Mouse (Mus musculus) lung, embryonic 15.5 days (tissue): ENCODE results near the gene Dhx30. TPM values are rescaled to one million over a fixed set of nuclear protein-coding genes. Genes with fewer than 3 reads are reported as not detected.
"Not testable (repeated sequence)": the region's sequence is repeated elsewhere in the genome, so short reads cannot be mapped to it uniquely, and the experiment has no call there.

Experiments
- ATAC-seq: fragments of 200-750 bp; cut with Nextera tagmentation; 2 replicates; pipeline ENCODE4 v1.8.0; 2017; ENCODE audit warnings: moderate number of reproducible peaks, borderline replicate concordance; ENCODE audit not compliant: low FRiP score, low TSS enrichment; ENCODE audit errors: extremely low read depth
- H3K27ac ChIP-seq: fragments of 300-500 bp; sonication (generic); 2 replicates; pipeline ENCODE4 v1.5.1; 2015; ENCODE audit warnings: moderate library complexity, mild to moderate bottlenecking, inconsistent platforms
- H3K27me3 ChIP-seq: fragments of 300-500 bp; sonication (generic); 2 replicates; pipeline ENCODE4 v1.6.1; 2015; ENCODE audit warnings: inconsistent platforms
- H3K36me3 ChIP-seq: fragments of 300-500 bp; sonication (generic); 2 replicates; pipeline ENCODE4 v1.6.1; 2015; ENCODE audit warnings: inconsistent platforms
- H3K4me1 ChIP-seq: fragments of 300-500 bp; sonication (generic); 2 replicates; pipeline ENCODE4 v1.6.1; 2015; ENCODE audit warnings: inconsistent platforms
- H3K4me2 ChIP-seq: fragments of 300-500 bp; sonication (generic); 2 replicates; pipeline ENCODE4 v1.6.1; 2015; ENCODE audit warnings: inconsistent platforms, mild to moderate bottlenecking, moderate library complexity
- H3K4me3 ChIP-seq: fragments of 300-500 bp; sonication (generic); 2 replicates; pipeline ENCODE4 v1.5.1; 2015; ENCODE audit warnings: mild to moderate bottlenecking, inconsistent platforms
- H3K9ac ChIP-seq: fragments of 300-500 bp; sonication (generic); 2 replicates; pipeline ENCODE4 v1.6.1; 2015; ENCODE audit warnings: inconsistent platforms
- H3K9me3 ChIP-seq: fragments of 300-500 bp; sonication (generic); 2 replicates; pipeline ENCODE4 v1.6.1; 2016; ENCODE audit warnings: inconsistent platforms
- WGBS: fragments of 180-500 bp; shearing (Covaris S2); methylation state at CpG from one replicate; pipeline ENCODE4 v1.1.7; 2015; 5-methylcytosine and 5-hydroxymethylcytosine counted together
- polyA plus RNA-seq: library from polyadenylated mRNA; unstranded; fragments of >200 nt; fragmentation: Nextera tagmentation; extraction: Ambion mirVana; gene quantifications from 2 replicates; pipeline ENCODE4 v1.2.1, GENCODE M21; 2015

The Dhx30 gene
- polyA plus RNA-seq, result 115 and 120 TPM in 2 replicates

DNA sequence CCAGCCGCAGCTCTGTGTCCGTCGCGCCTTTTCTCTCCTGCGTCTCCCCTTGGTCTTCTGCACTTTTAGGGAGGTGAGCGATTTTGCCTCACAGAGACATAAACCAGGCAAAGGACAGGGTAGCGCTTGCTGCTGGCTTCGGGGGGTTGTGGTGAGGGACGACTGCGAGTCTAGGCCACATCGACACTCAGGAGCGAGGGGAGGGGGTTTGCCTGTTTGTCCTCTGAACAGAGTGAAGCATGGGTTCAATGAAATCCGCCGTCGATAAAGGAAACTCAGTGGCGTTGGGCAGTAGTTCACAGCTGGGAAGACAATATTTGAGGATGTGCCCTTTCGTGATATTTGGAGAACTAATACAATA, at the start of gene Dhx30:
Dhx30 (minus strand) TSS at position 52 of the 361 bp plus-strand sequence.
- H3K27ac ChIP-seq, result peak within 1 kb of the TSS; percentile 98
- H3K4me1 ChIP-seq, result peaks cover 9% of the 10 kb centered on the region
- under 1% methylated on average over 17 of the region's 17 CpGs for WGBS
- no peaks in the 10 kb centered on the region for H3K27me3 ChIP-seq
- peaks cover 22% of the 10 kb centered on the region; the same call in 1 of the 2 replicates for H3K36me3 ChIP-seq
- no peak; the same call in 1 of the 2 replicates for ATAC-seq
- H3K4me3 ChIP-seq, result peak within 1 kb of the TSS; percentile 78
- H3K9me3 ChIP-seq, result no peaks in the 10 kb centered on the region
- peak within 1 kb of the TSS; percentile 73 for H3K9ac ChIP-seq
- peak within 1 kb of the TSS; percentile 77 for H3K4me2 ChIP-seq

- ATAC-seq, result no peak
- Histone ChIP-seq H3K4me1 (no peaks in the 10 kb centered on the region), H3K4me3 (no peak overlapping the region), H3K36me3 (peaks cover 66% of the 10 kb centered on the region), H3K9me3 (no peaks in the 10 kb centered on the region), H3K4me2 (no peak overlapping the region), H3K27me3 (no peaks in the 10 kb centered on the region), H3K27ac (no peak overlapping the region), H3K9ac (no peak overlapping the region)
- 81% methylated on average over 2 of the region's 2 CpGs for WGBS
Observed at GRCm38 (mm10) chr9:110163071-110163470, 45.4 kb upstream of the Dhx30 start.

GRCm38 (mm10) chr9:110162441-110162840, 44.8 kb upstream of the Dhx30 start:
- 94% methylated on average over 5 of the region's 5 CpGs for WGBS
- no peak for ATAC-seq
- Histone ChIP-seq H3K27ac (no peak overlapping the region), H3K36me3 (peaks cover 66% of the 10 kb centered on the region), H3K9ac (no peak overlapping the region), H3K4me3 (no peak overlapping the region), H3K27me3 (no peaks in the 10 kb centered on the region), H3K4me2 (no peak overlapping the region), H3K9me3 (no peaks in the 10 kb centered on the region), H3K4me1 (no peaks in the 10 kb centered on the region)

GRCm38 (mm10) chr9:110160486-110160885, 42.9 kb upstream of the Dhx30 start:
- H3K9ac ChIP-seq, H3K4me1 ChIP-seq, H3K4me3 ChIP-seq, H3K27me3 ChIP-seq, H3K27ac ChIP-seq, H3K4me2 ChIP-seq, H3K9me3 ChIP-seq, ATAC-seq: not testable (repeated sequence)
- 91% methylated on average over 2 of the region's 2 CpGs for WGBS
- peaks cover 66% of the 10 kb centered on the region for H3K36me3 ChIP-seq

- no peak overlapping the region for H3K4me2 ChIP-seq
- 92% methylated on average over 1 of the region's 1 CpGs for WGBS
- H3K9me3 ChIP-seq, result no peaks in the 10 kb centered on the region
- no peak for ATAC-seq
- no peak overlapping the region for H3K27ac ChIP-seq
- H3K4me3 ChIP-seq, result no peak overlapping the region
- no peaks in the 10 kb centered on the region for H3K4me1 ChIP-seq
- no peaks in the 10 kb centered on the region for H3K27me3 ChIP-seq
- no peak overlapping the region for H3K9ac ChIP-seq
- H3K36me3 ChIP-seq, result peaks cover 66% of the 10 kb centered on the region
Observed at GRCm38 (mm10) chr9:110159036-110159435, 41.4 kb upstream of the Dhx30 start.

DNA sequence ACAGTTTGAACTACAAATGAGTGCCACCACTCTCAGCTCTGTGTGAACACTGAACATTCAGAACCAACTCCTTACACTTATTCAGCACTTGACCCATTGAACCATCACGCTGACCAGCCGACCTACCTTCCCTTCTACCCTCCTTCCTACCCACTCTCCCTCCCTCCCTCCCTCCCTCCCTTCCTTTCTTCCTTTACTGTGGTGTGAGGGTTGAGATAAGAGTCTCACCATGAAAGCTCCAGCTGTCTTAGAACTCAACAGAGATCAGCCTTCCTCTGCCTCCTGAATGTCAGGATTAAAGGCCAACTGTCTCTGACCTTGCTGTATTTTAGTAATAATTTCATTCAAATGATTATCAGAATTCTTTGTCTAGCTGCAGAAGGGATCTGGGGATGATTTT, 31.0 kb upstream of the Dhx30 start:
- no peak overlapping the region for H3K4me3 ChIP-seq
- no peak overlapping the region for H3K27ac ChIP-seq
- H3K36me3 ChIP-seq, result peaks cover 59% of the 10 kb centered on the region
- H3K9ac ChIP-seq, result no peak overlapping the region
- ATAC-seq, result no peak
- H3K4me2 ChIP-seq, result no peak overlapping the region
- WGBS, result 65% methylated on average over 2 of the region's 2 CpGs
- H3K27me3 ChIP-seq, result no peaks in the 10 kb centered on the region
- no peaks in the 10 kb centered on the region for H3K4me1 ChIP-seq
- H3K9me3 ChIP-seq, result no peaks in the 10 kb centered on the region

DNA sequence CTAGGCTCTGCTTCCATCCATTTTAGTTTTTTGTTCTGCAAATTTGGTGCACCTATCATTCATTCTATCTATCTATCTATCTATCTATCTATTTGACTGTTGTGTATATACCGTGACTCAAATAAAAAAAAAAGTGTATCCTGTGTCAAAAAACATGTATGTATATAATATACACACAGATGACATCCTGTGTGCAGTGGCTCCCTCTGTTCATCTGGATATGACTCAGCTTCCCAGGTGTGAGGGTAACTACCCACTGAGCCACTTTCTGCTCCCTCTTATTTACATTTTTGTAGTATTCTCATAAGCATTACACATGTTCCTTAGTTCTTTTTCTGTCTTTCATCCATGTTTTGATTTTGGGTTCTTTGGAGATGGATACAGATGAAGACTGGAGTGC, 24.5 kb upstream of the Dhx30 start:
- Histone ChIP-seq H3K4me3 (no peak overlapping the region), H3K9ac (no peak overlapping the region), H3K27me3 (no peaks in the 10 kb centered on the region), H3K4me2 (no peak overlapping the region), H3K9me3 (no peaks in the 10 kb centered on the region), H3K4me1 (no peaks in the 10 kb centered on the region), H3K36me3 (peaks cover 44% of the 10 kb centered on the region), H3K27ac (no peak overlapping the region)
- ATAC-seq, result no peak
- WGBS, result 91% methylated on average over 1 of the region's 1 CpGs

DNA sequence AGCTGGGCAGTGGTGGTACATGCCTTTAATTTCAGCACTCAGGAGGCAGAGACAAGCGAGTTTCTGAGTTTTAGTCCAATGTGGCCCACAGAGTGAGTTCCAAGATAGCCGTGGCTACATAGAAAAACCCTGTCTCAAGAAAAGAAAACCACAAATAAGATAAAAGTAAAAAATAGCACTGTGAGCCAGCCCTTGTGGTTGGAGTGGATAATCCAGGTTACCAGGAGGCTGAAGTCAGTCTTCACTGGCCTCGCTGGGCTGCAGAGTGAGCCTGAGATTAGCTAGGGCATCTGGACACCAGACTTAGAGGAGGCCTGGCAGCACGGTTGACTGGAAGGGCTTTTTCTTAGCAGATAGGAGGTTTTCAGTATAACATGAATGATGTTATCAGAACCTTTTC, 21.5 kb upstream of the Dhx30 start:
- no peak for ATAC-seq
- WGBS, result 87% methylated on average over 4 of the region's 4 CpGs
- H3K4me1 ChIP-seq, result peaks cover 6% of the 10 kb centered on the region
- no peaks in the 10 kb centered on the region for H3K27me3 ChIP-seq
- H3K27ac ChIP-seq, result no peak overlapping the region
- no peak overlapping the region for H3K4me2 ChIP-seq
- H3K4me3 ChIP-seq, result no peak overlapping the region
- H3K9me3 ChIP-seq, result no peaks in the 10 kb centered on the region
- no peak overlapping the region for H3K9ac ChIP-seq
- H3K36me3 ChIP-seq, result peaks cover 58% of the 10 kb centered on the region

DNA sequence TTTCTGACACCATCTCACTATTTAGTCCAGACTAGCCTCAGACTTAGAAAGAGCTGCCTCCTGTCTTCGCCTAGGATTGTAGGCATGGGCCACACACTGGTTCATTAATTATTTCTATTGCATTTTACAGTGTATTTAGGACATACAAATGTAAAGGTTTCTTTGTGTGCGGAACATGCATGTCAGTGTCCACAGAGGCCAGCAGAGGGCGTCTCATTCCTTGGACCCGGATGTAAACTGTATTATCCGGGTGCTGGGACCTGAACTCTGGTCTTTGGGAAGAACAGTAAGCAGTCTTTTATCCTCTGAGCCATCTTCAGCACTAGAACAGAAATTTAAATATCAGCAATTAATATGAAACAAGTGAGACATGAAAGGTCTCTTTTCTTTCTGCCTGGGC, 16.5 kb upstream of the Dhx30 start:
- Histone ChIP-seq H3K36me3 (peaks cover 33% of the 10 kb centered on the region), H3K27ac (no peak overlapping the region), H3K9me3 (no peaks in the 10 kb centered on the region), H3K4me1 (peaks cover 28% of the 10 kb centered on the region), H3K9ac (no peak overlapping the region), H3K4me2 (peak overlapping the region; percentile 70; the same call in 1 of the 2 replicates), H3K4me3 (0 out of 2 replicates have a peak overlapping the region, but pooled peaks have one; percentile 2), H3K27me3 (no peaks in the 10 kb centered on the region)
- no peak for ATAC-seq
- WGBS, result 75% methylated on average over 5 of the region's 5 CpGs

DNA sequence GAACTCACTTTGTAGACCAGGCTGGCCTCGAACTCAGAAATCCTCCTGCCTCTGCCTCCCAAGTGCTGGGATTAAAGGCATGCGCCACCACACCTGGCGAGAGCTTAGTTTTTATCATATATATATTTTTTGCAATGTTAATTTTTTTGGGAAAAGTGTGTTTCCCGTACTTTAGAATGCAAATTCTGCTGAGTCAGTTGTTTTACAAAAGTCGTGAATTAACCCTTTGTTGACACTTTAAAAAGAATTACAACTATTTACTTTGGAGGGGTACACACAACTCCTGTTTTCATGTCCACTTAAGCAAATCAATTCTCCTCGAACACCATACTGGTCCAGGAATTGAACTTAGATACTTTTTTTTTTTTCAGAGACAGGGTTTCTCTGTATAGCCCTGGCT, 15.3 kb upstream of the Dhx30 start:
- Histone ChIP-seq H3K27me3 (no peaks in the 10 kb centered on the region), H3K9me3 (no peaks in the 10 kb centered on the region), H3K36me3 (peaks cover 28% of the 10 kb centered on the region), H3K9ac (peak overlapping the region; percentile 99; the same call in 1 of the 2 replicates), H3K4me2 (peak overlapping the region; percentile 70), H3K4me1 (peaks cover 28% of the 10 kb centered on the region), H3K27ac (no peak overlapping the region), H3K4me3 (peak overlapping the region; percentile 99)
- ATAC-seq, result no peak
- WGBS, result 52% methylated on average over 6 of the region's 6 CpGs

GRCm38 (mm10) chr9:110132201-110132605, 14.6 kb upstream of the Dhx30 start:
- under 1% methylated on average over 28 of the region's 38 CpGs for WGBS
- ATAC-seq, result peak; percentile 72
- Histone ChIP-seq H3K4me2 (peak overlapping the region; percentile 70), H3K9ac (peak overlapping the region; percentile 99), H3K9me3 (no peaks in the 10 kb centered on the region), H3K36me3 (peaks cover 24% of the 10 kb centered on the region), H3K4me3 (peak overlapping the region; percentile 99), H3K4me1 (peaks cover 28% of the 10 kb centered on the region), H3K27me3 (no peaks in the 10 kb centered on the region), H3K27ac (peak overlapping the region; percentile 95)

DNA sequence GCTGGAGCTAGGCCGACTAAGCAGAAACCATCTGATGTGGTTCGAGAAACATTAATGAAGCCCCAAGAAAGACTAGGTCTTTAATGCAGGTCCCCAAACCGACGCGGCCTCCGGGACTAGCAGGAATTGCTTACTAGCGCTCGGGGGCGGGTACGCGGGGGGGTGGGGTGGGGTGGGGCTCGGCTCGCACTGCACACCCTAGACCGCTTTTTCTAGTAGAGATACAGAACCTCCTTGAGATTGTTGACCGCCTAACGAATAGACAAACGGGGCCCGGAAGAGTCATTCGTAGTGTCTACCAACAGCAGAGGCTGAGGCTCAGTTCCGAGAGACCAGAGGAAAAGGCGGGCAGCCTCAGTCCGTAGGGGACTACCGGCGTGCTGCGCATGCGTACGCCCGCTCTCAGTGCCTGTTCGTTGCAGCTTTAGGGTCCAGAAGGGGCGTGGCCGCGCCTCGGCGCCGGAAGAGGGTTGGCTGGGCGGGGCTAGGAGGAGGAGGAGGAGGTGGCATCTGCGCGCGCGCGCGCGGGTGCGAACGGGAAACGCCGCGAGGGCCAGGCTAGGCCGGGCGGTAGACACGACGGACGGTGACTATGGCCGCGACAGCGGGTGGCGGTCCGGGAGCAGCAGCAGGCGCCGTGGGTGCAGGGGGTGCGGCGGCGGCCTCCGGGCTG, 14.0 kb upstream of the Dhx30 start:
- H3K9ac ChIP-seq, result peak overlapping the region; percentile 99
- no peaks in the 10 kb centered on the region for H3K27me3 ChIP-seq
- no peaks in the 10 kb centered on the region for H3K9me3 ChIP-seq
- peak; percentile 97 for ATAC-seq
- under 1% methylated on average over 62 of the region's 64 CpGs for WGBS
- H3K4me3 ChIP-seq, result peak overlapping the region; percentile 99
- peak overlapping the region; percentile 95 for H3K27ac ChIP-seq
- peak overlapping the region; percentile 70 for H3K4me2 ChIP-seq
- H3K4me1 ChIP-seq, result peaks cover 28% of the 10 kb centered on the region
- peaks cover 20% of the 10 kb centered on the region for H3K36me3 ChIP-seq
